Mouse (Mus musculus) forebrain, embryonic 10.5 days (tissue): Measurements from ENCODE around the gene Mpped2. TPM values are rescaled to one million over a fixed set of nuclear protein-coding genes. Genes with fewer than 3 reads are reported as not detected.

Experiments
- DNase-seq: peaks from one replicate; pipeline ENCODE4 v3.0.0-alpha.2; 2017; ENCODE audit warnings: low spot score; ENCODE audit errors: extremely low spot score
- H3K27ac ChIP-seq: fragments of 300-500 bp; sonication (generic); 2 replicates; pipeline ENCODE4 v1.5.1; 2016; ENCODE audit warnings: mild to moderate bottlenecking
- H3K27me3 ChIP-seq: fragments of 300-500 bp; sonication (generic); 2 replicates; pipeline ENCODE4 v1.6.1; 2016; ENCODE audit warnings: mild to moderate bottlenecking; ENCODE audit not compliant: poor library complexity, severe bottlenecking
- H3K36me3 ChIP-seq: fragments of 300-500 bp; sonication (generic); replicated peaks from 2 replicates; pipeline ENCODE4 v1.6.1; 2016; ENCODE audit warnings: mild to moderate bottlenecking, moderate library complexity
- H3K4me1 ChIP-seq: fragments of 300-500 bp; sonication (generic); 2 replicates; pipeline ENCODE4 v1.6.1; 2016
- H3K4me3 ChIP-seq: fragments of 300-500 bp; sonication (generic); 2 replicates; pipeline ENCODE4 v1.5.1; 2016; ENCODE audit warnings: mild to moderate bottlenecking, moderate library complexity
- H3K9me3 ChIP-seq: fragments of 300-500 bp; sonication (generic); 2 replicates; pipeline ENCODE4 v1.6.1; 2016; ENCODE audit warnings: mild to moderate bottlenecking, moderate library complexity
- WGBS: fragments of 180-500 bp; shearing (Covaris S2); methylation state at CpG from one replicate; pipeline ENCODE4 v1.1.7; 2016; 5-methylcytosine and 5-hydroxymethylcytosine counted together
- polyA plus RNA-seq: library from polyadenylated mRNA; unstranded; fragments of >200 nt; fragmentation: Nextera tagmentation; extraction: Ambion mirVana; gene quantifications from 2 replicates; pipeline ENCODE4 v1.2.1, GENCODE M21; 2016

Mpped2 gene
- polyA plus RNA-seq, 1 experiment from 2014 or later = 48.8 TPM

DNA sequence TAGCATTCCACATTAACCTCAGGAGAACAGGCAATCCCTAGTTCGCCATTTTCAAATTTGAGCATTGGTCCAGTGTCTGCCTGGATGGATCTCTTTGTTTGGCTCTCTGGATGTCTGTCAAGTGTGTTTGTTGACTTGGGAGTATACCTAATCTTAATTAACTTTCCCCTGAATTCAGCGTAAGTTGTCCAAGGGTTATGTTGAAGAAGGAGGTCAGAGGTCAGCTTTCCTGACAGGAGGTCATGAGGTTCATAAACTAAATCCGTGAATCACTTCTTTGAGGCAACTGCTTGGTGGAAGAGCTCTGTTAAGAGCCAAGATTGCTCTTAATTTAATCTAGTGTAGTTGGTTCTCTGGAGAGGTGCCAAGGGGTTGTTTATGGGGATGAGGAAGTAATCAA, 200.3 kb downstream of the Mpped2 start:
- 23% methylated on average over 3 of the region's 3 CpGs for WGBS

DNA sequence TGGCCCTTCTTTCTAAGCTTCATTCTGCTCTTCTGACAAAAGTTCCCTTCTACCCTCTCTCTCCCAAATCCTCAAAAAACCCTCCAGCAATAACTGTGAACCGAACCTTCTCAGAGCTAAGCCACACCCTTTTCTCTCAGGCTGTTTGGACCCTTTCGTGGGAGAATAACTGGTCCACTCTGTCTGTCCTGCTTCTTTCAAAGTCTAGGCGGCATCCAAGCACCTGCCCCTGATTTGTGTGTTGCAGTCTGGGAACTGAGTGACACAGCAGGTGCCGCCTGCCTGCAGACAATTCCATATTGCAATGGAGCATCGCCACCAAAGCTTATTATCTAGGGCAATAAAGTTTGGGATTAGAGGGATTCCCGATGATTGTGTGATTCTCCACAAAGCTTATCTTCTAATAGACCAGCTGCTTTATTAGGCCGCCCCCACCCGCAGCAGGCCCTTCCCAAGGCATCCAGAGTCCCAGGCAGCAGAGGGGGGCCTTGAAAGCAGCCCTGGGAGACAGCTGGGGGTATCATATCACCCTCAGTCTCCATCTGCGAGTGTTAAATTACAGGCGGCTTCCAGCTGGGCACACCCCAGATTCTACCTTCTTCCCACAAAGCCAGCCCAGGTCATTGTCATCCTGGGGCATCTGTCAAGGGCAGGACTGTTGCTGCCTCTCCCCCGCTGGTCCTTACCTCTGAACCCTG, 202.4 kb downstream of the Mpped2 start:
- H3K4me1 ChIP-seq = peaks cover 16% of the 10 kb centered on the region
- no peaks in the 10 kb centered on the region for H3K27me3 ChIP-seq
- peak overlapping the region; percentile 62 for H3K27ac ChIP-seq
- WGBS = 18% methylated on average over 11 of the region's 11 CpGs
- no peaks in the 10 kb centered on the region for H3K9me3 ChIP-seq
- DNase-seq = no peak
- no peak overlapping the region for H3K4me3 ChIP-seq
- H3K36me3 ChIP-seq = no peaks in the 10 kb centered on the region

More for the DNA sequence above, 200.3 kb downstream of the Mpped2 start:
- DNase-seq = no peak
- H3K4me1 ChIP-seq = peaks cover 29% of the 10 kb centered on the region
- H3K36me3 ChIP-seq = no peaks in the 10 kb centered on the region
- no peaks in the 10 kb centered on the region for H3K27me3 ChIP-seq
- no peak overlapping the region for H3K27ac ChIP-seq
- H3K4me3 ChIP-seq = no peak overlapping the region
- H3K9me3 ChIP-seq = no peaks in the 10 kb centered on the region

DNA sequence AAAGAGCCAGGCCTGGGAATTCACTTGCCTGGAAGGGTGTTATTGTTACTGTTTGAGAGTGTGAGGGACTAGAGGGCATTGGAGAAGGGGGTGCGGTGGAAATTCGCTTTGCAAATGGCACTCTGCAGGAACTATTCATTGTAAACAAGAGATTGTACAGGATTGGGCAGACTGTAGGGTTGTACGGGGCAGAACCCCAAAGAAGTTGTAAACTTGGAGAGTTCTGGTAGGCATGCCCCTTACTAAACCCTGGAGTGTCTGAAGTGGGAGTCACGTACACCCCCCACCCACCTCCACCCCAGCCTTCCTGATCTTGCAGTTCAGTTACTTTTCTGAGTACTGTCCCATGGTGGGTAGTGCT, 202.9 kb downstream of the Mpped2 start:
- Histone ChIP-seq H3K4me1 (peaks cover 16% of the 10 kb centered on the region), H3K36me3 (no peaks in the 10 kb centered on the region), H3K4me3 (no peak overlapping the region), H3K9me3 (no peaks in the 10 kb centered on the region), H3K27me3 (no peaks in the 10 kb centered on the region), H3K27ac (peak overlapping the region; percentile 62; the same call in 1 of the 2 replicates)
- WGBS = 38% methylated on average over 4 of the region's 4 CpGs
- DNase-seq = no peak

DNA sequence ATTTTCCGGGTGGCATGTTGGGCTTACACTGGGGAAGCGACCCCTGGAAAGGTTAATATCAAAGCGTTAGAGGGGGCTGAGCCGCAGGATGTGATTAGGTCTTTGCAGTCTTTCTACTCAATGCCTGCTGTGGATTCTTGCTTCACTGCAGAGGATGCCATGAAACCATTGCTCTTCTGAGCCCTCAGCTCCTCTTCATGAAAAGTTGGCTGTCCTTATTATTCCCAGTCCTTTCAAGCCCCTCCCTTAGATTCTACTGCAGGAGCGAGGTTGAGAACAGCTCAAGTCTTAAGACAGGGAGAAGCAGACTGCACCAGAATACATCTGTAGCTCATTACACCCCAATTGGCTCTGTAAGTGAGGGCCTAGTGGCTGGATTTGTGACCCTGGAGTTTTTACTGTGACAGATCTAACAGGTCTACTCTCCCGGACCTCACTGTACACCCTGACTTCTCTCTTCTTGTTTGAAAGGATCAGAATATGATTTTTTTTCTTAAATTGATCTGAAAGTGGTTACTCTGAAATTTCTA, 218.9 kb downstream of the Mpped2 start:
- WGBS = 70% methylated on average over 6 of the region's 6 CpGs
- Histone ChIP-seq H3K27ac (no peak overlapping the region), H3K27me3 (no peaks in the 10 kb centered on the region), H3K4me1 (peaks cover 19% of the 10 kb centered on the region), H3K4me3 (no peak overlapping the region), H3K9me3 (no peaks in the 10 kb centered on the region), H3K36me3 (no peaks in the 10 kb centered on the region)
- no peak for DNase-seq
